Mouse (Mus musculus) kidney, postnatal 4 days (tissue): Measurements from ENCODE around the gene Tmem88.

Experiments used
- DNase-seq, 2 experiments: peaks; one replicate each; pipeline ENCODE4 v3.0.0; 2021; ENCODE audit warnings: mixed read lengths in 2 of 2

Tmem88 gene

GRCm38 (mm10) chr11:69357690-69358089 is 40.3 kb downstream of the Tmem88 start:
- DNase-seq: no peak

GRCm38 (mm10) chr11:69356544-69356943 is 41.5 kb downstream of the Tmem88 start:
- no peak for DNase-seq
